In genomic region chr10:30587037-30587436, GRCm38 (mm10) we compare ENCODE assay signal across 11 mouse cellular contexts. TPM values are rescaled to one million over a fixed set of nuclear protein-coding genes. Genes with fewer than 3 reads are reported as not detected.
DNase-seq lines count a peak whose midpoint lies in the region; ATAC-seq and TF ChIP-seq lines count a peak whose summit lies in the region.
"Had no signal": no experiment of that assay in that cellular context is flagged by ENCODE, and none has a peak within 500 bp of the region (broad histone marks: within the 10 kb centered on the region; RNA-seq: fewer than 3 reads in every experiment).

No protein-coding gene starts in this region.

- peak; percentile 3; the same call in 1 of the 2 replicates for TF ChIP-seq CTCF in heart, postnatal 0 days (IDR thresholded peaks at IDR 0.05; ENCODE audit: low read depth)

- no peak for TF ChIP-seq EP300 in heart, postnatal 0 days (IDR thresholded peaks at IDR 0.05; ENCODE audit: low read depth)

- no peak overlapping the region for H3K27ac ChIP-seq in heart, postnatal 0 days (ENCODE audit: low read depth)
- no peak overlapping the region for H3K27ac ChIP-seq in midbrain, embryonic 15.5 days
- no peak overlapping the region for H3K27ac ChIP-seq in midbrain, embryonic 10.5 days (replicated peaks)
- H3K27ac ChIP-seq: stomach, embryonic 15.5 days had no signal

- no peak overlapping the region for H3K4me2 ChIP-seq in heart, postnatal 0 days (ENCODE audit: low read depth, low read length)
- no peak overlapping the region for H3K4me2 ChIP-seq in midbrain, embryonic 15.5 days
- H3K4me2 ChIP-seq: stomach, embryonic 15.5 days had no signal

- H3K36me3 ChIP-seq in heart, postnatal 0 days (replicated peaks; ENCODE audit: control insufficient read depth, insufficient read depth, low read length): peaks cover 38% of the 10 kb centered on the region
- peaks cover 13% of the 10 kb centered on the region; the same call in 1 of the 2 replicates for H3K36me3 ChIP-seq in midbrain, embryonic 15.5 days (replicated peaks)
- peaks cover 87% of the 10 kb centered on the region for H3K36me3 ChIP-seq in midbrain, embryonic 10.5 days

- H3K27me3 ChIP-seq in heart, postnatal 0 days (ENCODE audit: control insufficient read depth, insufficient read depth, low read length): no peaks in the 10 kb centered on the region
- H3K27me3 ChIP-seq in midbrain, embryonic 15.5 days (replicated peaks): no peaks in the 10 kb centered on the region
- H3K27me3 ChIP-seq in midbrain, embryonic 10.5 days (ENCODE audit: low read depth, poor library complexity, severe bottlenecking): no peaks in the 10 kb centered on the region
- H3K27me3 ChIP-seq: stomach, embryonic 15.5 days had no signal

- no peak for DNase-seq in heart, postnatal 0 days (ENCODE audit: low spot score)
- DNase-seq in heart, adult 8-10 months (ENCODE audit: low spot score): no peak
- no peak for DNase-seq in midbrain, embryonic 10.5 days (ENCODE audit: low spot score)
- peak; percentile 29 for DNase-seq in retina, embryonic 14.5 days (ENCODE audit: low spot score)
- no peak for DNase-seq in heart, adult 11 months
- DNase-seq in cerebellum, adult 9-11 months: no peak
- DNase-seq: cerebellum, adult 18-20 months; kidney, postnatal 25 days had no signal

- 56% methylated on average over 5 of the region's 5 CpGs for WGBS in heart, postnatal 0 days
- WGBS in midbrain, embryonic 15.5 days: 65% methylated on average over 5 of the region's 5 CpGs
- 78% methylated on average over 5 of the region's 5 CpGs for WGBS in midbrain, embryonic 10.5 days

- no peak overlapping the region for H3K9ac ChIP-seq in heart, postnatal 0 days (replicated peaks; ENCODE audit: low read depth, low read length)
- no peak overlapping the region for H3K9ac ChIP-seq in midbrain, embryonic 15.5 days
- H3K9ac ChIP-seq: stomach, embryonic 15.5 days had no signal

- no peaks in the 10 kb centered on the region for H3K9me3 ChIP-seq in heart, postnatal 0 days (replicated peaks; ENCODE audit: control insufficient read depth, low read length)
- no peaks in the 10 kb centered on the region for H3K9me3 ChIP-seq in midbrain, embryonic 15.5 days
- H3K9me3 ChIP-seq in midbrain, embryonic 10.5 days (replicated peaks): no peaks in the 10 kb centered on the region
- H3K9me3 ChIP-seq: stomach, embryonic 15.5 days had no signal

- no peaks in the 10 kb centered on the region for H3K4me1 ChIP-seq in heart, postnatal 0 days (ENCODE audit: control insufficient read depth, insufficient read depth)
- H3K4me1 ChIP-seq in midbrain, embryonic 15.5 days: no peaks in the 10 kb centered on the region
- no peaks in the 10 kb centered on the region for H3K4me1 ChIP-seq in midbrain, embryonic 10.5 days
- H3K4me1 ChIP-seq: stomach, embryonic 15.5 days had no signal

- ATAC-seq in heart, postnatal 0 days (ENCODE audit: insufficient read depth, low read depth): no peak
- peak; percentile 60; the same call in 1 of the 2 replicates for ATAC-seq in midbrain, embryonic 15.5 days (replicated peaks)
- peak; percentile 63; the same call in 1 of the 2 replicates for ATAC-seq in common myeloid progenitor, adult 5-6 weeks (replicated peaks; ENCODE audit: low read depth, poor library complexity, severe bottlenecking)

- H3K4me3 ChIP-seq in heart, postnatal 0 days (ENCODE audit: low read depth, low read length): no peak overlapping the region
- no peak overlapping the region for H3K4me3 ChIP-seq in midbrain, embryonic 15.5 days
- H3K4me3 ChIP-seq in midbrain, embryonic 10.5 days: no peak overlapping the region
- H3K4me3 ChIP-seq: stomach, embryonic 15.5 days had no signal

RNA-seq across cellular contexts. Expression of gene Trmt11, which starts 13.5 kb away (rescaled TPM):
- 4.0 and 9.1 TPM in 2 replicates for total RNA-seq in heart, postnatal 0 days (2014; rRNA removed; ENCODE audit: low replicate concordance)
- polyA plus RNA-seq in heart, postnatal 0 days (2015; fragmentation: Nextera tagmentation; extraction: Ambion mirVana): 8.7 and 11.3 TPM in 2 replicates
- total RNA-seq in heart, adult 8-10 months (2022): 1 to 10 TPM; 4.9 to 8.2 (median 5.4) TPM
- polyA plus RNA-seq in midbrain, embryonic 15.5 days (2015; fragmentation: Nextera tagmentation; extraction: Ambion mirVana): 20.5 and 23.4 TPM in 2 replicates
- 27.1 and 31.8 TPM in 2 replicates for polyA plus RNA-seq in midbrain, embryonic 10.5 days (2016; fragmentation: Nextera tagmentation; extraction: Ambion mirVana)
- total RNA-seq in common myeloid progenitor, adult 5-6 weeks (2017): 27.5 and 31.3 TPM in 2 replicates

RNA-seq across cellular contexts. Expression of gene Hint3, which starts 42.4 kb away (rescaled TPM):
- total RNA-seq in heart, postnatal 0 days (2014; rRNA removed; ENCODE audit: low replicate concordance): 20.5 and 33.4 TPM in 2 replicates
- 75.0 and 85.1 TPM in 2 replicates for polyA plus RNA-seq in heart, postnatal 0 days (2015; fragmentation: Nextera tagmentation; extraction: Ambion mirVana)
- total RNA-seq in heart, adult 8-10 months (2022): 100 to 1,000 TPM in 1 of 4 experiments, 10 to 100 TPM in 3; 87.7 to 103 (median 95.8) TPM
- polyA plus RNA-seq in midbrain, embryonic 15.5 days (2015; fragmentation: Nextera tagmentation; extraction: Ambion mirVana): 15.7 and 19.3 TPM in 2 replicates
- 14.6 and 16.7 TPM in 2 replicates for polyA plus RNA-seq in midbrain, embryonic 10.5 days (2016; fragmentation: Nextera tagmentation; extraction: Ambion mirVana)
- total RNA-seq in common myeloid progenitor, adult 5-6 weeks (2017): 11.3 and 12.3 TPM in 2 replicates
